Mouse (Mus musculus): ENCODE measurements around the gene Umps.

Gene Umps

GRCm38 (mm10) chr16:33966538-33967282, at the start of gene Umps:
TSS of gene Umps (minus strand) at chr16:33967038.
- peak; percentile 89 for ATAC-seq (ENCODE audit: insufficient number of reproducible peaks, low FRiP score, low TSS enrichment)

GRCm38 (mm10) chr16:34011991-34012845, 45.4 kb upstream of the Umps start:
- ATAC-seq (ENCODE audit: insufficient number of reproducible peaks, low FRiP score, low TSS enrichment) = no peak

GRCm38 (mm10) chr16:34009567-34009966, 42.7 kb upstream of the Umps start:
- no peak for ATAC-seq (ENCODE audit: insufficient number of reproducible peaks, low FRiP score, low TSS enrichment)

- ATAC-seq (ENCODE audit: insufficient number of reproducible peaks, low FRiP score, low TSS enrichment) = no peak
Observed at GRCm38 (mm10) chr16:34005986-34006385, 39.1 kb upstream of the Umps start.

- ATAC-seq (ENCODE audit: insufficient number of reproducible peaks, low FRiP score, low TSS enrichment) = no peak
Observed at GRCm38 (mm10) chr16:34004128-34004578, 37.3 kb upstream of the Umps start.

GRCm38 (mm10) chr16:34003566-34004127, 36.8 kb upstream of the Umps start:
- no peak for ATAC-seq (ENCODE audit: insufficient number of reproducible peaks, low FRiP score, low TSS enrichment)

- ATAC-seq (ENCODE audit: insufficient number of reproducible peaks, low FRiP score, low TSS enrichment) = no peak
Observed at GRCm38 (mm10) chr16:34000715-34001114, 33.9 kb upstream of the Umps start.

GRCm38 (mm10) chr16:33999388-33999787, 32.5 kb upstream of the Umps start:
- no peak for ATAC-seq (ENCODE audit: insufficient number of reproducible peaks, low FRiP score, low TSS enrichment)

GRCm38 (mm10) chr16:33998011-33998410, 31.2 kb upstream of the Umps start:
- ATAC-seq (ENCODE audit: insufficient number of reproducible peaks, low FRiP score, low TSS enrichment) = peak; percentile 43; the same call in 1 of the 2 replicates

- no peak for ATAC-seq (ENCODE audit: insufficient number of reproducible peaks, low FRiP score, low TSS enrichment)
Observed at GRCm38 (mm10) chr16:33996030-33996429, 29.2 kb upstream of the Umps start.

- ATAC-seq (ENCODE audit: insufficient number of reproducible peaks, low FRiP score, low TSS enrichment) = no peak
Observed at GRCm38 (mm10) chr16:33995496-33995895, 28.7 kb upstream of the Umps start.

- no peak for ATAC-seq (ENCODE audit: insufficient number of reproducible peaks, low FRiP score, low TSS enrichment)
Observed at GRCm38 (mm10) chr16:33994321-33994720, 27.5 kb upstream of the Umps start.

- no peak for ATAC-seq (ENCODE audit: insufficient number of reproducible peaks, low FRiP score, low TSS enrichment)
Observed at GRCm38 (mm10) chr16:33990712-33991111, 23.9 kb upstream of the Umps start.

GRCm38 (mm10) chr16:33989106-33989505, 22.3 kb upstream of the Umps start:
- ATAC-seq (ENCODE audit: insufficient number of reproducible peaks, low FRiP score, low TSS enrichment) = no peak

GRCm38 (mm10) chr16:33988358-33989012, 21.6 kb upstream of the Umps start:
- ATAC-seq (ENCODE audit: insufficient number of reproducible peaks, low FRiP score, low TSS enrichment) = peak; percentile 67; the same call in 1 of the 2 replicates

- ATAC-seq (ENCODE audit: insufficient number of reproducible peaks, low FRiP score, low TSS enrichment) = no peak
Observed at GRCm38 (mm10) chr16:33986993-33987392, 20.2 kb upstream of the Umps start.

GRCm38 (mm10) chr16:33985372-33985771, 18.5 kb upstream of the Umps start:
- ATAC-seq (ENCODE audit: insufficient number of reproducible peaks, low FRiP score, low TSS enrichment) = no peak

GRCm38 (mm10) chr16:33983712-33984111, 16.9 kb upstream of the Umps start:
- ATAC-seq (ENCODE audit: insufficient number of reproducible peaks, low FRiP score, low TSS enrichment) = no peak

GRCm38 (mm10) chr16:33979855-33980254, 13.0 kb upstream of the Umps start:
- no peak for ATAC-seq (ENCODE audit: insufficient number of reproducible peaks, low FRiP score, low TSS enrichment)

GRCm38 (mm10) chr16:33967283-33967640, 424 bp upstream of the Umps start:
- ATAC-seq (ENCODE audit: insufficient number of reproducible peaks, low FRiP score, low TSS enrichment) = no peak

Measured in cerebellum, adult (tissue).